In the genomic region with DNA sequence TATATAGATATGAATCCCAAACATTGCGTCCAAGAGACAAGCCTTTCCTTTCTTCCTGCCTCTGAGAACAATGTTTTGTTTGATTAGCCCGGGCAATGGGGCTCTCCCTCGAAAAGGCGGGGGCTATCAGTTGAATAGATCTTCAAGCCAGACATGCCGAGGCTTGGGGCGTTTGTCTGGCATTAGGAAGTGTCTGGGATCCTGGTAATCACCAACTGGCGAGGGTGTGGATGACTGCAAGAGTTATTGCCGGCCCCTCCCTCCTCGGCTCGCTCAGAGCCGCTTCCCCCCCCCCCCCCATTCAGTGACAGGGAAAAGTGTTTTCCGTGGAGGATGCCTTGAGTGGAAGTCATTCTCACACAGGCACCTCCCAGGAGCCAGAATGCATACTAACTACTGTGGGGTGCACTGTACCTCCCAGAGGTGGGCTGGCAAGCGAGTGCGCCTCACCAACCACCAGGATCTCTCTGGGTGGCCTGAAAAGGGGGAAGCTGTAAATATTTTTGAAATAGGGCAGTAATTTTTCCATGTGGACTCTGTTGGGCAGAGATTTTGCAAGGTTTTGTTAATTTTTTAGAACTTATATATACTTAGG, we compare ENCODE assay signal across 7 mouse cellular contexts.
DNase-seq lines count a peak whose midpoint lies in the region; ATAC-seq lines count a peak whose summit lies in the region.

No protein-coding gene starts in this region.

- DNase-seq in NIH3T3 (ENCODE audit: low read depth): peak; percentile 57
- DNase-seq in embryonic facial prominence, embryonic 10.5 days (ENCODE audit: low spot score): peak; percentile 54
- DNase-seq in hindbrain, embryonic 11.5 days (ENCODE audit: low spot score): peak; percentile 67
- no peak for DNase-seq in adrenal gland, adult 18-20 months (ENCODE audit: low spot score in 2 of 2)
- DNase-seq in ovary, adult 18-20 months (ENCODE audit: low spot score): no peak

- H3K27me3 ChIP-seq in embryonic facial prominence, embryonic 10.5 days (replicated peaks; ENCODE audit: low read depth, poor library complexity, severe bottlenecking): peaks cover 14% of the 10 kb centered on the region; the same call in 1 of the 2 replicates
- H3K27me3 ChIP-seq in hindbrain, embryonic 11.5 days (ENCODE audit: control insufficient read depth, insufficient read depth, low read length): 0 out of 2 replicates have a peak, but pooled peaks cover 4% of the 10 kb centered on the region
- peaks cover 5% of the 10 kb centered on the region; the same call in 1 of the 2 replicates for H3K27me3 ChIP-seq in liver, embryonic 16.5 days (ENCODE audit: control insufficient read depth, insufficient read depth, low read depth, low read length)
- H3K27me3 ChIP-seq in stomach, embryonic 16.5 days (ENCODE audit: control insufficient read depth, insufficient read depth, low read length): no peaks in the 10 kb centered on the region

- H3K9me3 ChIP-seq in embryonic facial prominence, embryonic 10.5 days: no peaks in the 10 kb centered on the region
- H3K9me3 ChIP-seq in hindbrain, embryonic 11.5 days (ENCODE audit: control insufficient read depth, low read length): no peaks in the 10 kb centered on the region
- H3K9me3 ChIP-seq in liver, embryonic 16.5 days (replicated peaks; ENCODE audit: control insufficient read depth, low read length): no peaks in the 10 kb centered on the region
- no peaks in the 10 kb centered on the region for H3K9me3 ChIP-seq in stomach, embryonic 16.5 days (replicated peaks; ENCODE audit: control insufficient read depth, low read length)

- peak overlapping the region; percentile 76 for H3K27ac ChIP-seq in embryonic facial prominence, embryonic 10.5 days (replicated peaks)
- peak overlapping the region; percentile 55 for H3K27ac ChIP-seq in hindbrain, embryonic 11.5 days (ENCODE audit: low read depth, low read length)
- H3K27ac ChIP-seq in liver, embryonic 16.5 days (ENCODE audit: low read length): no peak overlapping the region
- H3K27ac ChIP-seq in stomach, embryonic 16.5 days (ENCODE audit: low read length): peak overlapping the region; percentile 84

- peak overlapping the region; percentile 57 for H3K4me3 ChIP-seq in embryonic facial prominence, embryonic 10.5 days
- H3K4me3 ChIP-seq in hindbrain, embryonic 11.5 days (ENCODE audit: low read depth, low read length): peak overlapping the region; percentile 27
- H3K4me3 ChIP-seq in liver, embryonic 16.5 days (ENCODE audit: low read depth, low read length): peak overlapping the region; percentile 41
- peak overlapping the region; percentile 43 for H3K4me3 ChIP-seq in stomach, embryonic 16.5 days (replicated peaks; ENCODE audit: low read length)

- peak overlapping the region; percentile 16 for H3K9ac ChIP-seq in hindbrain, embryonic 11.5 days (ENCODE audit: low read depth, low read length)
- 0 out of 2 replicates have a peak overlapping the region, but pooled peaks have one; percentile 3 for H3K9ac ChIP-seq in liver, embryonic 16.5 days (ENCODE audit: low read depth, low read length)
- H3K9ac ChIP-seq in stomach, embryonic 16.5 days (ENCODE audit: low read length): peak overlapping the region; percentile 51

- WGBS in embryonic facial prominence, embryonic 10.5 days: 6% methylated on average over 14 of the region's 14 CpGs
- 7% methylated on average over 13 of the region's 14 CpGs for WGBS in hindbrain, embryonic 11.5 days
- under 1% methylated on average over 14 of the region's 14 CpGs for WGBS in liver, embryonic 16.5 days (ENCODE audit: insufficient replicate concordance)
- WGBS in stomach, embryonic 16.5 days: 2% methylated on average over 14 of the region's 14 CpGs

- H3K36me3 ChIP-seq in embryonic facial prominence, embryonic 10.5 days (replicated peaks): no peaks in the 10 kb centered on the region
- no peaks in the 10 kb centered on the region for H3K36me3 ChIP-seq in hindbrain, embryonic 11.5 days (ENCODE audit: control insufficient read depth, insufficient read depth, low read length)
- no peaks in the 10 kb centered on the region for H3K36me3 ChIP-seq in liver, embryonic 16.5 days (ENCODE audit: control insufficient read depth, insufficient read depth)
- no peaks in the 10 kb centered on the region for H3K36me3 ChIP-seq in stomach, embryonic 16.5 days (ENCODE audit: control insufficient read depth, insufficient read depth, low read length)

- H3K4me1 ChIP-seq in embryonic facial prominence, embryonic 10.5 days: peaks cover 46% of the 10 kb centered on the region
- 0 out of 2 replicates have a peak, but pooled peaks cover 2% of the 10 kb centered on the region for H3K4me1 ChIP-seq in hindbrain, embryonic 11.5 days (replicated peaks; ENCODE audit: control insufficient read depth, insufficient read depth, low read length)
- peaks cover 8% of the 10 kb centered on the region for H3K4me1 ChIP-seq in liver, embryonic 16.5 days (ENCODE audit: control insufficient read depth, low read depth, low read length)
- peaks cover 5% of the 10 kb centered on the region; the same call in 1 of the 2 replicates for H3K4me1 ChIP-seq in stomach, embryonic 16.5 days (ENCODE audit: control insufficient read depth, insufficient read depth, low read length)

- H3K4me2 ChIP-seq in hindbrain, embryonic 11.5 days (replicated peaks; ENCODE audit: low read depth, low read length): peak overlapping the region; percentile 53
- H3K4me2 ChIP-seq in liver, embryonic 16.5 days (ENCODE audit: low read depth, low read length): peak overlapping the region; percentile 58
- peak overlapping the region; percentile 73 for H3K4me2 ChIP-seq in stomach, embryonic 16.5 days (ENCODE audit: low read depth, low read length)

- ATAC-seq in hindbrain, embryonic 11.5 days (ENCODE audit: low FRiP score): peak; percentile 74
- ATAC-seq in liver, embryonic 16.5 days (ENCODE audit: low read depth): no peak
- ATAC-seq in stomach, embryonic 16.5 days (ENCODE audit: insufficient read depth, low FRiP score): peak; percentile 54

Comparison
In these comparisons a context has a peak if more than half of its experiments do, and no peak if none do; other contexts are left out.
1. DNase-seq: peak in NIH3T3 (single experiment), embryonic facial prominence, embryonic 10.5 days (single experiment) and hindbrain, embryonic 11.5 days (single experiment); none in adrenal gland, adult 18-20 months (0 of 2) and ovary, adult 18-20 months (single experiment).
2. Peak in every context shown above with its lines, with median percentiles within 50 percentile points of each other: H3K4me3 ChIP-seq, H3K4me2 ChIP-seq and H3K9ac ChIP-seq.